Mouse (Mus musculus): ENCODE measurements at regions not wholly inside any gene's neighbourhood (a gene's known extent, or its start where the extent isn't known, plus 50 kb on each side); places are given as distances from the start of the nearest gene placed in this dataset.

DNA sequence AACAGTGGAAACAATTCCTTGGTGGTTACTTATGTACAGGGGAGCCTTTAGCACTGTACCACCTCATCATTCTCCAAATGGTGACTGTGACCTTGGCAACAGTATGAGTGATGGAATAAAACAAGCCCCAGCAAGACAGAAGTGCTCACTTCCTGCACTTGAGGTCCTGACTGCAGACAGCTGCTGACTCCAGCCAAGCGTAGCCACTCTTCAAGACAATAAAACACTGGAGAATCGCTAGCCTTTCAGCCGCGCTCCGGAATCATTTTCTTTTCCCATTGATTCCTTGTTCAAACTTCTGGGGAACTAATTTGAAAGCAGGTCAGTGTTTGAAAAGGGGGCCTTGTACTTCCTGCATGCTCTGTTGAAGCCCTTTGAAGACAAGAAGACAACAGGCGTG lies 344.2 kb downstream of the Rps15a start:
- TF ChIP-seq ZNF384 (IDR thresholded peaks at IDR 0.05; ENCODE audit: low read depth, low read length): no peak
- no peak for TF ChIP-seq BHLHE40 (IDR thresholded peaks at IDR 0.05; ENCODE audit: low read depth, low read length)
- no peak for TF ChIP-seq EP300 (IDR thresholded peaks at IDR 0.05; ENCODE audit: low read length)
- TF ChIP-seq TBP (conservative IDR thresholded peaks at IDR 0.05; ENCODE audit: low read depth, low read length): no peak
- no peak for TF ChIP-seq POLR2A (IDR thresholded peaks at IDR 0.05; ENCODE audit: low read depth, low read length)
- TF ChIP-seq E2F4 (IDR thresholded peaks at IDR 0.05; ENCODE audit: insufficient replicate concordance, low read depth, low read length): no peak
- no peak for TF ChIP-seq POLR2AphosphoS2 (IDR thresholded peaks at IDR 0.05; ENCODE audit: low read depth, low read length)
- TF ChIP-seq ZC3H11A (IDR thresholded peaks at IDR 0.05; ENCODE audit: low read depth, low read length): no peak

Data from CH12.LX (cell line).